Mouse (Mus musculus) cortical plate, adult 2 months (tissue): ENCODE results near the gene Polr1b.

Source experiments
- CTCF ChIP-seq: fragments of 200-500 bp; IDR thresholded peaks from 2 replicates; pipeline ENCODE4 v1.5.1; 2011; ENCODE audit warnings: mild to moderate bottlenecking, control low read depth, low read length; ENCODE audit not compliant: insufficient read depth; ENCODE audit errors: extremely low read depth
- POLR2A ChIP-seq: fragments of 200-500 bp; IDR thresholded peaks from 2 replicates; pipeline ENCODE4 v1.6.1; 2011; ENCODE audit warnings: mild to moderate bottlenecking, low read length, control low read depth; ENCODE audit not compliant: insufficient read depth; ENCODE audit errors: extremely low read depth

DNA sequence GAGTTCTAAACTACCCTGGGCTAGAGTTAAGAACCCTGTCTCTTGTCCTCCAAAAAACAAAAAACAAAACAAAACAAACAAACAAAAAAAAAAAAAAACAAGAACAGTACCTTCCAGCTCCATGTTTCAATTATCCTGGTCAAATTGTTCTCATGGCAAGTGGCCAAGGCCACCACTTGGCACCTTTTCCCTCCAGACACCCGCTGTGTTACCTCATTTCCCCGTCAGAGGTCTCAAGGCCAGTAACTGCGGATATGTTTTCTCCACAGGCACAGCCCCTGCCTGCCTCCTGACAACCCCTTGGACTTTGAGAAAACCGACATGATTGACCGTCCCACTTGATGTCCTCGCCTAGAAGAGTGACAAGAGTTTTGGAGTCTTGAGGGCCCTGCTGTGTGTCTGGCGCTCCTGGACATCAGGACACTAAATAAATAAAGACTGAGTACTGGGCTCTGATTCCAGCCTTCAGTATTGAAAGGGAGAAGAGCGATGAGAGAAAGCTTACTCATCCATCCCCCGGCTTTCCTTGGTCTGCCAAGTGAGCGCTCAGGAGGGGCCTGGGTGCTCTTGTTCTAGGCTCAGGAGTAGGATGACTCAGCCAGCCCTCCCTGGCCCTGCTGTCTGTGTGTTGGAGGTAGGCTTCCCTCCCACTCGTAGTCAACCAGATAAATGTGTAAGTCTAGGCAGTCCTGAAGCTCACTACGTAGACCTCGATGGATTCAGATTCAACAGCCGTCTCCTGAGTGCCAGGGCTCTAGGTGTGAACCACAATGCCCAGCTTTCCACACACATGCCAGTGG lies 32.4 kb downstream of the Polr1b start:
- TF ChIP-seq POLR2A (no peak), CTCF (no peak)
